Mouse (Mus musculus) fat pad, adult 2 months (tissue): ENCODE measurements around the gene Prdx2.

Experiments
- DNase-seq: peaks from one replicate; pipeline ENCODE4 v3.0.0-alpha.2; 2011; ENCODE audit warnings: low read depth, low spot score; ENCODE audit errors: extremely low read depth

Gene Prdx2

DNA sequence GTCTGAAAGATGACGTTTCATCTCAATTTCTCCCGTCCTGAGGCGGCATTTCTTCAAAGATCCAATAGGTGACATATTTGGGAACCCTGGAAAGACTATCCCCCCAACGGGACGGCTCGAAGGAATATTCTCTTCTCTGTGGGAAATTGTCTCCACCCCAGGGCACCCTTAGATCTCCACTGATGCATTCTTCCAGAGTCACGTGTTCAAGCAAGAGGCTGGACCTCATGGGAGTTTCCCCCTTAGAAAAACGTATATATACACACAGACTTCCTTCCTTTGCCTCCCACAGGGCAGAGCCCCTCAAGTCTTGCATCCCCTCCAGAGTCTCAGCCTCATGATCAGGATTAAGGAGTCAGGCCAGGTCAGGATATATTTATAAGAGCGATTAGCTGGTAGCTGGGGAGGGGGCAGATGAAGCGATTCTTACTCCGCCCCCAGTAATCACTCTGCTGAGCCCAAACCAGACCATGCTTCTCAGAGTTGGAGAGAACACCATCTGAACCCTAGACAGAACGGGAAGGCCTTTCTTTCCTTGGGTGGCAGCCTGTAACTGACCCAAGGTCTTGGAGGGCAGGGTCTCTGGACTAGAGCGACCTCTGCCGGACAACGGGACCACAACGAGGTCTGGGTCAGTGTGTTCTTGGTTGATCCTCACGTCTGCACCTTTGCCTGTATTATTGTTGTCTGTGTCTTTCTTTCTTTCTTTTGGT lies 22.7 kb upstream of the Prdx2 start, which contains the start of gene Rtbdn:
TSS of gene Rtbdn (plus strand) at position 464 of the 713 bp plus-strand sequence.
- no peak for DNase-seq

DNA sequence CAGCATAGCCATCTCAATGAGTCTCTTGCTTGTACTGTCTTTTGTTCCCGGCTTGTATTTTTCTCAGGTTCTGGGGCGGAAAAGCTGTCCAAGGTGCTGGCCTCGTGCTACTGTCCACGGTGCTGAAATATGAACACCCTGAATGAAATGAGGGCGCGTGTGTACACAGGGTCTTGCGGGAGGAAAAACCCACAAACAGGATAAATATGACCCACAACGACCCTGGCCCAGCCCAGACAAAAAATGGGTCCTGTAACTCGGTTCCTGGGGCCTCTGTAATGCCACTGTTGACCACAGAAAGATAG lies 22.2 kb upstream of the Prdx2 start:
- no peak for DNase-seq

- no peak for DNase-seq
Measured at GRCm38 (mm10) chr8:84949753-84950152, 19.6 kb upstream of the Prdx2 start.

DNA sequence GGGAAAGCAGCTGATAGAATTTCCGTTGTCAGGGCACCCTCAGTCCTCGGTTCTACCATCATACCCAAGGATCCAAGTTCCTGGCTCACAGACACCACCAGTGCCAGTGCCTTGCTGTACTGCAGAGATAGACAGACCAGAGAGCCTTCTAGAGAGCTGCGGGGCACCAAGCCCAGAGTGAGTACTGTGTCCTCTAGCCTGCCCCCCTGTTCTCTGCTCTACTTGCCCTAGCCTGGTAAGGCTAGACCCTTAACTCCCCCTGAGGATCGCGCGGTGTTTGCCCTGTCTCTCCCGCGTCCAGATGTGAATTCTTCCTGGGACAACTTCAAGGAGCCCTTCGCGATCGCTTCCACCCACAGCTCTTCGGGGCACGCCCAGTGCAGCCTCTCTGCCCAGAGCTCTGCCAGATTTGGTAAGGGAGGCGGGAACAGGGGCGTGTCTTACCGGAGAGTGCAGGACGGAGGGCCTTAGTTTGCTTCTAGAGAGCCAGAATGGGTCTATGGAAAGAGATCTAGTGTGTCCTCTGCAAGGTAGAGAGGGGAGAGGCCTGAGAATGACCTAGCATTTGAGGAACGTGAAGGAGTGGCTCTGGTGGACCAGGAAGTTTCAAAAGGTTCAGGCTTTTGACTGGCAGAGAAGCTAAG lies 16.7 kb upstream of the Prdx2 start:
- no peak for DNase-seq

- no peak for DNase-seq
Measured at GRCm38 (mm10) chr8:84956768-84957167, 12.6 kb upstream of the Prdx2 start.

DNA sequence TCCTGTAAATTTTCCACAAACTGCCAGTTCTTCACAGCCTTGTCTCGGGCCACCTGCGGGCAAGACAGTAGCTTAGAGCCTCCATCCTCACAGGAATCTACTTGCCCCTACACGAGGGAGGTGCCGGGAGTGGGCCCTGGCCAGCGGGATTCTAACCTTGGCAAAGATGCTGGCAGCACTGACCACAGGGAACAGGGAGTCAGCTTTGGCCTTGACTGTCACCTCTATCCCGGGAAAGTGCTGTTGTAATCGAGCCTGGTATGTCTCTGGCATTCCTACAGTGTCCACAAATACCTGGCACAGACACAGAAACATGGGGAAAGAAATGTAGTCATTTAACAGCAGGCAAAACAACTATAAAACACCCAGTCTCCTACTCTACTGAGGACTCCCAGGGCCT lies 9.6 kb upstream of the Prdx2 start:
- DNase-seq: no peak

GRCm38 (mm10) chr8:84963952-84964351 lies 5.4 kb upstream of the Prdx2 start:
- no peak for DNase-seq

- DNase-seq: peak; percentile 92
Measured at GRCm38 (mm10) chr8:84965731-84966291, 3.6 kb upstream of the Prdx2 start.

- DNase-seq: no peak
Measured at GRCm38 (mm10) chr8:84966603-84967002, 2.8 kb upstream of the Prdx2 start.

DNA sequence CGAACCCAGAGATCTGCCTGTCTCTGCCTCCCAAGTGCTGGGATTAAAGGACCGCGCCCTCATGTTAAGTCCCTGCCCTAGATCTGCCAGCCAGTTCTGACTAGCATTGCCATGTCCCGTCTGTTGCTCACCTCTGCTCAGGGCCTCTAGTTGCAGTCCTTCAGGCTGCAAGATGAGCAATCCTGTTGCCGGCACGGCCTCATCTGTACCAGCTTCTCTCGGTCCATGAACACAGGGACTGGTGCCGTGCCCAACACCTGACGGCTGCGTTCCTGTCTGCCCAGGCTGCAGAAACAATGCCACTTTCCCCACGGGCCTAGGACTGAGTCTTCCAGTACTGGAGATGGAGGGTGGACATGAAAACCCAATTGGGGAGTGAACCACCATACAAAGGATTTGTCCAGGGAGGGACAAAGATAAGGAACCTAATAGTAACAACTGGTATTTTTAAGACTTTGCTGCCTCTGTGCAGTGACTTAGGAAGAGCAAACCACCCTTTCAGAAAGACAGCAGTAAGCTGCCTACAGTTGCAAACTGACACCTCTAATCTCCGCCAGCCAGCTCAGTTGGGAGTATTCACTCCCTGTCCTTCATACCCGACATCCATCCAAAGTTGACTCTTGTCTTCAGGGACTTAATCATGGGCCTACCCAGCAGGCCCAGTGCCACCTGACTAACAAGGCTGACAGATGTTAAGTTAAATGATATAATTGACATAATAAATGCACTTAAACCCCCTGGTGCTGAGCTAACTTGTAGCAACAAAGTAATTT lies 1.7 kb upstream of the Prdx2 start:
- no peak for DNase-seq

GRCm38 (mm10) chr8:84968650-84969049 lies 737 bp upstream of the Prdx2 start:
- DNase-seq: no peak

DNA sequence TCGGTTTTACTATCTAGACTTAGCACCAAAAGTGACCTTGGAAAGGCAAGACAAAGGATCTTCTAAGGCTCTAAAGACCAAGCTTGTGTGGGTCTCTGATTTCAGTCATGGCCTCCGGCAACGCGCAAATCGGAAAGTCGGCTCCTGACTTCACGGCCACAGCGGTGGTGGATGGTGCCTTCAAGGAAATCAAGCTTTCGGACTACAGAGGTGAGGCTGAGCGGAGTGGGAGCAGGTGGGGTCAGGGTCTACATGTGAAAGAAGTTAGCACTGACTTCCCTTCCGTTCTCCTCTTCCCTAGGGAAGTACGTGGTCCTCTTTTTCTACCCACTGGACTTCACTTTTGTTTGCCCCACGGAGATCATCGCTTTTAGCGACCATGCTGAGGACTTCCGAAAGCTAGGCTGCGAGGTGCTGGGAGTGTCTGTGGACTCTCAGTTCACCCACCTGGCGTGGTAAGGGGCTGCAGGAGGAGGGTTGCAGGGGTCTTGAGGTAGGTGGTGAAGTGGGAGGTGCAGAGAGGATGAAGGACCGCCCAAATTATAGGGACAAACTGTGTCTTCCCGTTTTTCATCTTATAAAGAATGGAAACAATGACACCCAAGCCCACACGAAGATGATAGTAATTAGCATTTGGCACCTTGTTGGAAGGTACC lies 876 bp downstream of the Prdx2 start:
- no peak for DNase-seq

GRCm38 (mm10) chr8:84970913-84971312 lies 1.5 kb downstream of the Prdx2 start:
- DNase-seq: no peak

DNA sequence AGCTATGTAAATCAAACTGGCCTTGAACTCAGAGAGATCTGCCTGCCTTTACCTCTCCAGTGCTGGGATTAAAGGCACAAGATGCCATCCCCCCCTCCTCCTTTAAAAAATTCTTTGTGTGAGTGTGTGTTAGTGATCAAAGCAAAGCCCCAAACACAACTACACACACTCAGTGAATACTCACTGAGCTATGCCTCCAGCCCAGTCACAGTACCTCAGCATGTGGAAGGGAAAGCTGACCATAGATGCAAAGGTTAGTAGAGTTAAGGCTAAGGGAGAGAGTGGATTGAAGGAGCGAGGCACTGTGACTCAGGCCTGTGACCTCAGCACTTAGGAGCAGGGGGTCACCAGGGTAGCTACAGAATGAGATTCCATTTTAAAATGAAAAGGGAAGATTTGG lies 3.7 kb downstream of the Prdx2 start:
- no peak for DNase-seq

DNA sequence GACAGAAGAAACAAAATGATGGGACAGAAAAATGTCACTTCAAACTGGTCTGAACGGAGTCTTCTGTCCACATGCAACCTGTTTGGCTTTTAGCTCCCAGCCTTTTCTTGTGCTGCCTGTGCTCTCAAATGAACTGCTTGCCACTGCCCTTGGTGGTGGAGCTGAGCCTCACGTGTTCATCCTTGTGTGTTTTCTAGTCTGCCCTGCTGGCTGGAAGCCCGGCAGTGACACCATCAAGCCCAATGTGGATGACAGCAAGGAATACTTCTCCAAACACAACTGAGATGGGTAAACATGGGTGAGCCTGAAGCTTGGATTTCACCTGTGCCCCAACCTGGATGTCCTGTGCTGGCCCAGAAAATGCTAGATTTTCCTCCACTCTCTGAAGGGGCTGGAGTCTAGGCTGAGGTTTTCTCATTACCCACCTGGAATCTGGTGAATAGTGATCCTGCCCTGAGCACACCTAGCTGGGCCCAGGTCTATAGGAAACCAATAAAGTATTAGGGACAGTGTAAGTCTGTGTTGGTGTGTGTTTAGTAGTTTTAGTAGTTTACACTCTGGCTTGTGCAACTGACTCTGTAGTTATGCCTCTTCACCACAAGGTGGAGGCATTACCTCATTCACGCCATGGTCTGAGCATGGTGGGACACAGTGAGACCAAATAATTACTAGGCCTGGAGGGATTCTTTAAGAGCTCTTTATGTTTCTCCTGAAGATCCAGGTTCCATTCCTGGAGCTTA lies 4.6 kb downstream of the Prdx2 start:
- no peak for DNase-seq

- no peak for DNase-seq
Measured at GRCm38 (mm10) chr8:84974543-84975142, 5.3 kb downstream of the Prdx2 start.

DNA sequence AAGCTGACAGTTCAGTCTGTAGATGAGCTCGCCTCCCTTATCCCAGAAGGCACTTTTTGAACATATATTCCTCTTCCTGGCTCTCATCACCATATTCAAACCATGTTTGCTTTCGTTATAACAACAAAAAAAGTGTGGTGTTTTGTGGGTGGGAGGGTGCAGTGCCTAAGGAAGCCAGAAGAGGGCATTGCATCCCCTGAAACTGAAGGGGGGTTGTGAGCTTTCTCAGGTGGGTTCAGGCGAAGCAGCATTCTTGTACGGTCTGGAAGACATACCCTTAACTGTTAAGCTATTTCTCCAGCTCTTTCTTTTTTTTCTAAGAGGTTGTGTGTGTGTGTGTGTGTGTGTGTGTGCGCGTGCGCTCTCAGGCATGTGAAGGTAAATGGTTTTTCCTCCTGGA lies 6.0 kb downstream of the Prdx2 start:
- DNase-seq: no peak

DNA sequence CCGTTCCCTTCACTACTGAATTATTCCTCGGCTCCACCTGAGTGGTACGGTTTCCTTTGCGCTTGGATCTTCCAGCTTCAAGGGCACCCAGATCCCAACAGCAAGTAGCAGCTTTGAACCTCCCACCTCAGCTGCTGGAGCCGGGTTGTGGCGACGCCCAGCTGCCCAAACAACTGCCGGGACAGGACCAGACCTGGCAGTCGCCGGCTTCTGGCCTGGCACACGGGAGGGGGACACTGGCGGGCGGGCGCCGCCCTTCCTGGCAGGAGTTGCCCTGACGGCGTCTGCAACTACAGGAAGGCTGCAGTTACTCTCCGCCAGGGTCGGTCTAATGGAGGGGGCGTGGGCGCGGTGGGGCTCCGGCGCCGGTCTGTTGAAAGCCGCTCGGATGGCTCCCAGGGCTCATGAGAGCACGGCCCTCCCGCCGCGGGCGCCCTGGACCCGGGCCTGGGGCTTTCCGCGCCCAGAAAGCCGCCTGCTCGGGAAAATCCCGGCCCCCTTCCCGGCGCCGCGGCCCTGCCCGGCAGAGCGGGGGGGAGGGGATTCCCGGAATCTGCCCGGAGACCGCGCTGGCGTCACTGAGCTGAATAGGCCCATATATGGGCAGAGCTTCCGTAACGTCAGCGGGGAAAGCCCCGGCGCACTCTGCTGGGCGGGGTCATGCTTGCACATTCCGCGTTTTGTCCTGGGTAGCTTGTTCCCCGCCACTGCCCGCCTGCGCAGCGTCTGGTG lies 6.8 kb downstream of the Prdx2 start:
- no peak for DNase-seq

GRCm38 (mm10) chr8:84976763-84977434 lies 7.5 kb downstream of the Prdx2 start:
- no peak for DNase-seq
